Mouse (Mus musculus) lung, adult 2 months (tissue): Measurements from ENCODE around the gene Sult4a1.

Source experiments
- CTCF ChIP-seq: fragments of 200-500 bp; IDR thresholded peaks from 2 replicates; pipeline ENCODE4 v1.5.1; 2011; ENCODE audit warnings: mild to moderate bottlenecking, low read length, control low read depth; ENCODE audit not compliant: insufficient read depth
- POLR2A ChIP-seq: fragments of 200-500 bp; IDR thresholded peaks from 2 replicates; pipeline ENCODE4 v1.6.1; 2011; ENCODE audit warnings: low read depth, mild to moderate bottlenecking, control low read depth, low read length, borderline replicate concordance; ENCODE audit errors: extremely low read depth

DNA sequence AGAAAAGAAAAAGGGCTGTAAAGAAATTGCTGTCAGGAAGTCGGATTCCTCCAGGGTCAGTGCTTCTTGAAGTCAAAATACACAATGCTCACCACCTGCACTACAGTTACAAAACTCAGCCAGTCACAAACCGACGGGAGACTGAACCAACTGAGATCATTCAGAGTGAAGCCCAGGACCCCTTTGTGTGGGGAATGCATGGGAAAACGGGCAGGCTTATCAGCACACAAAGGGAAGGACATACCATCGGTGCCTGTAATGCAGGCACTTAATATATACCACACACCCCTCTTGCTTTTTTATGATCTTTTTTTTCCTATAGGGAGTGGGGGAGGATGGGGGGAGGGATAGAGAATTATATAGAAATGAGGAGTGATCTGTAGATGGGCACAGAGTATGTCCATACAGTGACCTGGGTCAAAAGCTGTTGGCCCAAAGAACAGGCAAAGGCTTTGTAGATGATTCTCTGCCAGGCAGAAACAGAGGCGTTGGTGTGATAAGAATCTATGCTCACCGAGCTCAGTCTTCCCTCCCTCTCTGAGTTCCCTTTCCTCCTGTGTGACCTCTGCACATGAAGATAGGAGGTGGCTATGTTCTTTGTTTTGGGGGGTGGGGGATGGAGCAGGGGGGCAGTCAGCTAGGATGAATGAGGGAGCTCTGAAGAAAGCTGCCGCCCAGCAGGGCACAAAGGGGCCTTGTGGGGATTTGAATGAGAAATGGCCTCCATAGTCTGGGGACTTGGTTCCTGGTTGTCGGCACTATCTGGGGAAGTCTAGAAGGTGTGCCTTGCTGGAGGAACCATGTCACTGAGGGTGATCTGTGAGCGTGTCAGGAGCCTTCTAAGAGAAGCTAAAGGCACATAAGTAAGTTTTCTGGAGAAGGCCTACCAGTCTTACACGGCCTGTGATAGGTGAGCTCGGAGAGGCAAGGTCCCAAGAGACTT is 31.2 kb upstream of the Sult4a1 start:
- TF ChIP-seq CTCF = no peak
- no peak for TF ChIP-seq POLR2A
